Mouse (Mus musculus): ENCODE data around the gene Hist1h2aa.

Hist1h2aa gene

DNA sequence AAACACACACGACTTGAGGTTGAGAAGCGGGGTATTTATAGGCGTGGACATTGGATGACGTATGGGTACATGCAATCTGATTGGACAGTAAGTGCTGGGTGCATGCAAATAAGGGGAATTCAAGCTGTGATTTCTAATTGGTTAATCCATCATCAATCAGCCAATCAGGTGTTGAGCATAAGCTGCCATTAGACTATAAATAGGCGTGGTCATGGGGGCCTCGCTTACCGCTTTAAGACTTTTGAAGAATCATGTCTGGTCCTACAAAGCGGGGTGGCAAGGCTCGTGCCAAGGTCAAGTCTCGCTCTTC is at the start of gene Hist1h2aa:
Gene Hist1h2aa (plus strand): TSS at position 252 of the 310 bp plus-strand sequence.
- DNase-seq: no peak

DNA sequence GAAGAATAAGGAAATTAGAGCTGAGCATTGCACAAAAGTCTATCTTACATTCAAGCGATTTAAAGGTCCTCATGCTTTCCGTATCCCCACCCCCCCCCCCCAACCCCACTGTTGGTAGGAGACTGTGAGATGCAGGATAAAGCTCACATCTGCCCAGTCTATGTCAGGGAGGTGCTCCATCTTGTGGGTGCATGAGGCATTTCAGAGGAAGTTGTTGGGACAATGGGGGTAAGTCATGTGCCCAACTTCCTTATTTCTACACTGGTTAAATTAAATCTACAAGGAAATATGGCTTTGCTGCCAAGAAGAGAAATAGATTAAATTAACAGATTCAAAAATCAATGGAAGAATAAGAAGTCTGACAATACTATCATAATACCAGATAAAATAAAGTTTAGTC is 48.7 kb upstream of the Hist1h2aa start:
- no peak for DNase-seq

GRCm38 (mm10) chr13:23887026-23887725 is 47.1 kb upstream of the Hist1h2aa start:
- no peak for DNase-seq

DNA sequence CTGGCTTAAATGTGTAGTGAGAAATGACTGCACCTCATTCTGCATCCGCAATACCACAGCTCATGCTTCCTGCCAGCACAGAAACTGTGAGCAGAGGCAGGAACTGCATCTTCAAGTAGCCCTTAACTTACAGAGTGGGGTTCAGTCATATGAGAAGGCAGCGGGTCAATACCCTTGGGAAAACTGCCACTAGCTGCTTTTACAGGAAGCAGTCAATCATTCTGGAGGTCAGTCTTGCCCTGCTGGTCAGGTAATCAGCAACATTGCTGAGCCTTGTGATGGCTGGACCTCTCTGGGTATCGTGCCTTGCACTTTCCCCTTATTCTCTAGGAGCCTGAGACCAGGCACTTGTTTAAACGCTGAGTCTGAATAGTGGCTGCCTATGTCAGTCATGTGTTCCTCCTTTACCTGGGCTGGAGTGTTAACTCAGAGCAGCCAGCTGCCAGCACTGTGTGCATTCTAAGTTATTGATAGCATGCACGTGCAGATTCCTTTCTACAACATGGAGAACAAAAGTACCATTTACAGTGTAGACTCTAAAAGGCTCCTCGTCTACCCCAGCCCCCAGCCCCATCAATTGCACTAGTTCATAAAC is 45.2 kb upstream of the Hist1h2aa start:
- DNase-seq: no peak

DNA sequence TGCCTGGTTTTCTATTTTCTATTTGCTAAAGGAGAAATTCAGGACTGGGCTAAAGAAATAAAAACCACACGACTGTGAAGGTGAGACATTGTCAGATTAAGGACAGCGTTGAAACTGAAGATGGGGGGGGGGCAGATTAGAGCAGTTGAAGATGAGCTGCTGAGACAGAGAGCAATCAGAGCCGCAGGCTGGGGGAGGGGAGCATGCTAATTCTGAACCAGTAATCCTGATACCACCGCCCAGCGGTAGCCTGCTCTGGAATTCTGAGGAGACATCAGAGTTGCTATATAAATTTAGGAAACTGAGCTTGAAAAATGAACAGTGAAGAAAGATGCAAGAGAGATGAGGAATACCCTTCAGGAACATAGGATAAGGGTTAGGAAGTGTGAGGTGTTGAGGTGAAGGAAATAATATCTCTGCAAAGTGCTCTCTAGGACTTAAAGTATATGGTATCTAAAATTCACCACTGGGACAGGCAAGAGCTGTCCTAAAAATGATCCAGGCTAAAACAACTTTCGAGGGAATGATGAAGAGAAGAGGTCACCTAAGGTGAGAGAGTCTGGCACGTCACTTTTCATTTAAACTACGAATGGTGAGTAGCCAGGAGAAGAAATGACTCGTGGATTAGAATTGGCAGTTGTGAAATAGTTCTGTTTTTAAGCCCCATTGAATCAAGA is 41.5 kb upstream of the Hist1h2aa start:
- no peak for DNase-seq

GRCm38 (mm10) chr13:23893269-23893593 is 41.0 kb upstream of the Hist1h2aa start:
- DNase-seq: no peak

DNA sequence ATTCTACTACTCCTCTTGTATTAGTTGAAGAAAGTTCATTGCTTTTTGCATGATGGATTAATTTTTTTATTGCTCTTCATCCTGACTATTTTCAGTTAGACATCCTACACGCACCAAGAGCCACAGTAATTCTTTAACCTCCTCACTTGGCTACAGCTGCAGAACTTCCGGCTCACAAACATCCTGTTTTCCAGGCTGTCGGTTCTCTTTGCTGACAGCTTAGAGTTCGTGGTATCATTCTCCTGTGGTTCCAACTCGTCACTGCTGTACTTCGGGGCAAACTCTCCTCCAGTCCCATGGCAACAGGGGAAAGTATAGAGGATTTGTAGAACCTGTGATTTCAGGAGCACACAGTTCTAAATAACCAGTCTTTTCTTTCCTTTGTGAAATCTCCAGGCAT is 36.0 kb upstream of the Hist1h2aa start:
- DNase-seq: no peak

GRCm38 (mm10) chr13:23906906-23907305 is 27.4 kb upstream of the Hist1h2aa start:
- DNase-seq: no peak

DNA sequence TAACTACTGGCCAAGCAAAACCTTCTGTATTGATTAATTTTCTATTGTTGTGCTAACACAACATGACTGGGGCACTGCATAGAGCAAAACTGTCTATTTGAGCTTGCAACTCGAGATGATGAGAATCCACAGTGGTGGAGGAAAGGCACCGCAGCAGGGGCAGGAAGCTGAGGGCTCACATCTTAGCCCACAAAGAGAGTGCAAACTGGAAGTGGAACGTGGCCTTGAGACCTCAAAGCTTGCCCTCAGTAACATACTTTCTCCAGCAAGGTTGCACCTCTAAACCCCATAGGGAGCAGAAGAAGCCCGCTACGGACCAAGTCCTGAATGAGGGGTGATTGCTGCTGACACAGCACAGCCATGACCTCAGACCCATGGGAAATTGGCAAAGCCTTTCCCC is 24.1 kb upstream of the Hist1h2aa start:
- DNase-seq: no peak

DNA sequence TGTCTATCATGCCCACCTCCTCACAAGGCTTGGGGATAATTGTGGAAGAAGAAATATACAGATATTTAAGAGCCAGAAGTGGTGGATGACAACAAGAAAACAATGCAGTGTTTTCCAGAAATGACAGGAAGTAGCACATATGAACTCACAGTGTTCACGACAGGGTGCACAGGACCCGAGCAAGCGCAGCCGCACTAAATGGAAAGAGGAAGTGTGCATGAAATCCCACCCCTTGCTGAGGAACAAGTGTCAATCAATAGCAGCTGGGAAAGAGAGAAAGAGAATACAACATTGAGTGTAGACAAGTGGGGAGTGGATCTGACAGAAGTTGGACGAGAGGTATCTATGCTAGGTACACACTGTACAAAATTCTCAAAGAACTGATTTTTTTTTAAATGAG is 22.9 kb upstream of the Hist1h2aa start:
- DNase-seq: peak in 1 of 2 experiments; percentile 42

GRCm38 (mm10) chr13:23913791-23914306 is 20.4 kb upstream of the Hist1h2aa start:
- DNase-seq: peak; percentile 27 to 46

DNA sequence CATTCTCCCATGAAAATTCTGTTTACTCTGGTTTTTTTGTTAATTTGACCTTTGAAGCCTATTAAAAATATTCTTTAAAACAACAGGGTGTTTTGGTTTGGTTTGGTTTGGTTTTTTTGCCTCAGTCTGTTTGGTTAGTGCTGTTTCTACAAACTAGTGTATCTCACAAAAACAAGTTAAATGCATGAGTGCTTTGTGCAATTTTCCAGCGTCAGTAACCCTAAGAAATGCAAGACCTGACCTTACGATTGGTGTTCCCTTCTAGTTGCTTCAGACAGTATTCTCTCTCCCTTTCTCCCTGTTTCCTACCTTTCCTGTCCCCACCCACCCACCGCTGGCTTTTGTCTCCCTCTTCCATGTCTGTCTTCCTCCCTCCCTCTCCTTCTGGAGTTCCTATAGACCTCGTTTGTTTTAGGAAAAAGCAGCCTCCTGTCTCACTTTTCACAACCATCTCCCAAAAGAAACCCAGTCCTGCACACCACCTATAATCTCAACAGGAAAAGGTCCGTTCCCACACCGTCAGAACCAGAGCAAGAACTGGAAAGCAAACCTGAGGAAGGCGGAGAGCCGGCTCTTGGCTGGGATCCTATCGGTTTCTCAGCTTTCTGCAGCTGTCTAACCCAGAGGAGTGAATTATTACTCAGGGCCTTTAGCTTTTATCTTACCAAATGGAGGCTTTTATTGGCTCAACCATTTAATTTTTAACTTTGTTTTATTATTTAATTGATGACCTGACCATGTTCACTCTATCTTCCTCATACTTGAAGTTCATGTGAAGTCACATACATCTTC is 19.7 kb upstream of the Hist1h2aa start, which contains the start of gene Slc17a4:
Gene Slc17a4 (minus strand): TSS at position 634 of the 792 bp plus-strand sequence.
- DNase-seq: no peak

GRCm38 (mm10) chr13:23916132-23916531 is 18.1 kb upstream of the Hist1h2aa start:
- DNase-seq: no peak

DNA sequence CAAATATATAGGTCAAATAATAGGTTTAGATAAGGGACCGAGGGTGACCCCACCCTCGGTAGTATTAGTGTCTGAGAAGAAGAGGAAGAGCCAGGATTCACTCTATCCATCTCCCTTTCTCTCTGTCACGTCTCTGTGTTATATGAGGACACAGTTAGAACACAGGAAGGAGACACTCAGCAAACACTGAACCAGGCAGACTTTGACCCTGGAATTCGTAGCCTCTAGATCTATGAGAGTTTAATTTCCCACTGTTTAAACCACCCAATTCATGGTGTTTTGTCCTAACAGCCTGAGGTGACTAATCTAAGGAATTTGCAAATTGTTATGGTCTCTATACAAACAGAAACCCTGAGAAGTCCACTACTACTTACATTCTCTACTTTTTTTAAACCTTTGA is 16.6 kb upstream of the Hist1h2aa start:
- no peak for DNase-seq

GRCm38 (mm10) chr13:23925792-23926191 is 8.5 kb upstream of the Hist1h2aa start:
- no peak for DNase-seq

- no peak for DNase-seq
Observed at GRCm38 (mm10) chr13:23928637-23929036, 5.6 kb upstream of the Hist1h2aa start.

DNA sequence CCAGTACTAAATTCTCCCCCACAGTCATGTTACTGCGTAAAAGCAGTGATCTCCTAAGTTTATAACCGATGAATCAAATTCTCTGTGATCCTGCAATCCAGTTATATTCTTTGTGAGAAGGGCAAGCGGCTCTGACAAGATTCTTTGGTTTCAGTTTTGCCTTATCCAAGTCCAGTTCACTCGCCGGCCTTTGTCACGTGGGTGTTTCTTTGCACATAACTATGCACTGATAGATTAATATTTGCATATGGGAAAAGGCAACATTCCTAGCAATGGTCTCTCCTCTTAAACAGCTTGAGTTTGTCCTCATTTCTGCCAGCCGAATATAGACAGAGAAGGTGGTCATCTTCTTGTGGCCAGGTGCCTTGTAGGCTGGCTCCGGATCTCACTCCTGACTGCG is 3.8 kb upstream of the Hist1h2aa start:
- no peak for DNase-seq

DNA sequence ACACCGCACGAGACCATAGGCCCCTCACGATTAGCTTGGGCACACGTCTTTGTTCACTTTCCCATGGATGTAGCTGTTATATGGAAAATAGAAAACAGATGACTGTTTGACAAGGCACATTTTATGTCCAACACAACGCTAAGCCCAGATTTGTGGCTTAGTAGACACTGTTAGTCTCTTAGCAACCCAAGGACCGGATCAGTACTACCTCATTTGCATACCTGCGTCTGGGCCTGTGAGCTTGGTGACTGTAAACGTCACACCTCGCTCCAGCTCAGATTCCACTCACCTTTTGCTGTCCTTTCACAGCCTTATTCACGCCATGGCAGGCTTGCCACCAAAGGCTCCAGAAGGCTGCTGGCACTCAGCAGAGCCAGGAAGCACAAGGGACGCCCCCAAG is 3.4 kb upstream of the Hist1h2aa start:
- no peak for DNase-seq

GRCm38 (mm10) chr13:23933421-23934210 is 646 bp upstream of the Hist1h2aa start, which contains the start of gene Hist1h2ba:
Gene Hist1h2ba, minus strand, starts transcription at chr13:23934156.
- no peak for DNase-seq

DNA sequence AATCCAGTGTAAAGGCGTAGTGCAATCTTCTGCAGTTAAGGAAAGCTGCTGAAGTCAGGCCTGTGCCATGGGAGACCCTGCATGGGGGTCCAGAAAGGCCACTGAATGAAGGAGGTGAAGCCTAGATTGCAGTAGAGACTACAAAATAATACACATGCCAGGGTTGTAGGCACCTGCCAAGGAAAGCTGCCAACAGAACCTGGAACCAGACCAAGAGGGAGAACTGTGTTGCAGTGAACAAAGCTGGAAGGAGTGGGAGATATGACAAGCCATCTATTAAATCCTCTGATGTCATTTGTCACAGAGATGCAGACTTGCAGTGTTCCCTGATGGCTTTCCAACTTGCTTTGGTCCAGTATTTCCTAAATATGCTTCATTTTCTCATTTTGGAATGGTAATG is 4.4 kb downstream of the Hist1h2aa start:
- DNase-seq: no peak

DNA sequence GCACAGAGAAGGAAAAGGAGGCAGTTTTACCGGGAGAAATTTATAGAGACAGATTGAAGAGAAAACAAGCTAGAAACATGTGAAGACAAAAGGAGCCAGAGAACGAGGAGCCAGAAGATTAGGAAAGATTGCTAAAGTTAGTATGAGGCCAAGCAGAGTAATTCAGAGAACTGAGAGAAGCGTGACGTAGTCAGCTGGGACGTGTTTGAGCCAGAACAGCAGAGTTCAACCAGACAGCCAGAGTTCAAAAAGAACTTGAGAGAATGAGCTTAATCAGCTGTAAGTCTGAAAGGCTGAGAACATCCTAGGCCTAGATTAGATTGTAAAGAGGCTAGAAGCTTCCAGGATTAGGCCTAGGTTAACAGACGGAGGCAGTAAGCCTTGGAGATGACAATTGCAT is 6.0 kb downstream of the Hist1h2aa start:
- DNase-seq: no peak

DNA sequence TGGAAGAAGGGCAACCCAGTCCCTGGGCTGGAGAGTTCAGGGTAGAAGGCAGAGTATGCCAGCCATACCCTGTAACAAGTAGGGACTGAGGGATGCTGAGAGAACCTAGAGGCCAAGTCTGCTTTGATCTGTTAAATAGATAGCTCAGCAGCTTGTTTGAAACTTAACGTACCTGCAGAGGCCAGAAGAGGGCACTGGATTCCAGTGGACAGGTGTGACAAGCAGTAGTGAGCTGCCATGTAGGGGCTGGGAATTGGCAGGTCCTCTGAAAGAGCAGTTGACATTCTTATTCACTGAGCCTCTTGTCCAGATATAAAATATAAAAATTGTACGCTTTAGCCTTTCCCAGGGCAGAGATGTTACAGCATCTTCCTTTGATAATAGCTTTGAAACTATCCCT is 8.6 kb downstream of the Hist1h2aa start:
- DNase-seq: no peak
